Mouse (Mus musculus) cerebellum, postnatal 25 days (tissue): Measurements from ENCODE around the gene Myoc.
A peak's percentile ranks its signal among the peaks of the same experiment; 100 is the strongest.

Experiments
- DNase-seq, 2 experiments: peaks; one replicate each; pipeline ENCODE4 v3.0.0; 2021; ENCODE audit warnings: mixed read lengths in 2 of 2

Myoc gene

GRCm38 (mm10) chr1:162658119-162658518 is 19.2 kb downstream of the Myoc start, which contains the start of gene Myocos:
Gene Myocos (minus strand): TSS chr1:162658219.
- no peak for DNase-seq

- no peak for DNase-seq
Measured at GRCm38 (mm10) chr1:162660276-162660860, 21.4 kb downstream of the Myoc start.

DNA sequence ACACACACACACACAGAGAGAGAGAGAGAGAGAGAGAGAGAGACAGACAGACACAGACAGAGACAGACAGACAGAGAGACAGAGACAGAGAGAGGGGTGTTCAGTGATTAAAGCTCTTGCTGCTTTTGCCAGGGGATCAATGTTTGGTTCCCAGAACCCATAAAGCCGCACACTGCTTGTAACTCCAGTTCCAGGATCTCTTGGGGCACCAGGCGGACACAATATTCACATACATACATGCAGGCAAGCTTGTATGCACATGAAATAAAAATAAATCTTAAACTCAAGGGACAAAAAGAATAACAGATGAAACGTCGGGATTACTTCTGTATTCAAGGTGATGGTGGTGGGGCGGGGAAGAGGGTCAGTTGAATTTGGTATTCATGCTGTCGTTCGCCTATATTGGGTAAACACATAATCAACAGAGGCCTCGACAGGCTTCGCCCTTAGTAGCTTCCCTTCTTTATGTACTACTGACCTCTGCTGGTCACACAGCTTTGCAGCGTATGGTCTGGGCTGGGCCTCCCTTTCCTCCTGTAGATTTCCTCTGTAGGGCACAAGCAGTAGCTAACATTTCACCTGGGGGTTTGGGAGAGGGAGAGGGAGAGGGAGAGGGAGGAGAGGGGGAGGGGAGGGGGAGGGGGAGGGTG is 26.0 kb downstream of the Myoc start:
- peak; percentile 77 to 88 for DNase-seq

GRCm38 (mm10) chr1:162665486-162666174 is 26.7 kb downstream of the Myoc start:
- no peak for DNase-seq

GRCm38 (mm10) chr1:162693721-162694120 is 54.8 kb downstream of the Myoc start:
- no peak for DNase-seq

- DNase-seq: no peak
Measured at GRCm38 (mm10) chr1:162697866-162698265, 58.9 kb downstream of the Myoc start.
